Mouse (Mus musculus): ENCODE measurements at regions not wholly inside any gene's neighbourhood (a gene's known extent, or its start where the extent isn't known, plus 50 kb on each side); places are given as distances from the start of the nearest gene placed in this dataset.

DNA sequence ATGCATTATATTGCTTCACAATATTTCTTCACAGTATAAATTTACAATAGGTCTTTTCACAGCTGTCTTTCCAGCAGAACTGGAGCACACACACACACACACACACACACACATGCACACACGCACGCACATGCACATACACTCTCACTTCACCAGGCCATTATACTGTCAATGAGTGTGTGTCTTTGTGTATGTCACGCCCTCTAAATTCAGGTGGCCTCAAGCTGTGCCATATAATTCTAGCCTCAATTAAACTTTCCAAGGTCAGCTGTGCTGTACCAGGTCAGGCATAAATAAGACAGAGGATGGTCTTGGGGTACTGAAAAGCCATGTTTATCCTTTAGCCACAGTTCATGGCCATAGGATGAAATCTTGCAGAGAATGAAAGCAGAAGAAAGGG is 442.4 kb downstream of the Gm10295 start:
- no peak for ATAC-seq (ENCODE audit: low read depth)
- Histone ChIP-seq H3K36me3 (ENCODE audit: control insufficient read depth, insufficient read depth, low read length) (no peaks in the 10 kb centered on the region), H3K4me3 (ENCODE audit: low read depth, low read length) (no peak overlapping the region), H3K9ac (replicated peaks; ENCODE audit: low read depth, low read length) (no peak overlapping the region), H3K27me3 (ENCODE audit: control insufficient read depth, insufficient read depth, low read length) (no peaks in the 10 kb centered on the region), H3K4me1 (ENCODE audit: control insufficient read depth, insufficient read depth, low read length) (no peaks in the 10 kb centered on the region), H3K4me2 (ENCODE audit: low read depth, low read length) (no peak overlapping the region), H3K9me3 (ENCODE audit: control insufficient read depth, low read length) (no peaks in the 10 kb centered on the region), H3K27ac (ENCODE audit: low read depth, low read length) (no peak overlapping the region)
- WGBS: 45% methylated on average over 3 of the region's 3 CpGs

DNA sequence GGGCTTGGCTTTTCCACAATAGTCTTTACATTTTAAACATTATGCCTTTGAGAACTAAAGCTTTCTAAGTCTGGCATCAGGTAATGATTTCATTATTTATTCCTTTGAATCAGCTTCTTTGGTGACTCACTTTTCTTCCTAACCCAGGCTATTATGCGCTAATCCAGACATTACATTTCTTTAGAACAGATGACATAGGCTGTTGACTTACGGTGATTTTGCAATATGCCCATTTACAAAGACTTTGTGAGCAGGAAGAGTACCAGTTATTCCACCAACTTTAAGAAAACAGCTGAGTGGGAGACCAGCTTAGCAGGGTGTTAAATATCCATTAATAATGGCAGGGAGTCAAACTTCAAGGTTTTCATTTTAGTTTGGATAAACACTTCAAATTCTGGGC is 459.6 kb downstream of the Gm10295 start:
- H3K4me1 ChIP-seq (ENCODE audit: control insufficient read depth, insufficient read depth, low read length): no peaks in the 10 kb centered on the region
- no peaks in the 10 kb centered on the region for H3K27me3 ChIP-seq (ENCODE audit: control insufficient read depth, insufficient read depth, low read length)
- no peak overlapping the region for H3K4me3 ChIP-seq (ENCODE audit: low read depth, low read length)
- no peak overlapping the region for H3K9ac ChIP-seq (replicated peaks; ENCODE audit: low read depth, low read length)
- H3K9me3 ChIP-seq (ENCODE audit: control insufficient read depth, low read length): no peaks in the 10 kb centered on the region
- H3K4me2 ChIP-seq (ENCODE audit: low read depth, low read length): no peak overlapping the region
- ATAC-seq (ENCODE audit: low read depth): no peak
- H3K36me3 ChIP-seq (ENCODE audit: control insufficient read depth, insufficient read depth, low read length): no peaks in the 10 kb centered on the region
- 95% methylated on average over 2 of the region's 2 CpGs for WGBS
- H3K27ac ChIP-seq (ENCODE audit: low read depth, low read length): no peak overlapping the region

DNA sequence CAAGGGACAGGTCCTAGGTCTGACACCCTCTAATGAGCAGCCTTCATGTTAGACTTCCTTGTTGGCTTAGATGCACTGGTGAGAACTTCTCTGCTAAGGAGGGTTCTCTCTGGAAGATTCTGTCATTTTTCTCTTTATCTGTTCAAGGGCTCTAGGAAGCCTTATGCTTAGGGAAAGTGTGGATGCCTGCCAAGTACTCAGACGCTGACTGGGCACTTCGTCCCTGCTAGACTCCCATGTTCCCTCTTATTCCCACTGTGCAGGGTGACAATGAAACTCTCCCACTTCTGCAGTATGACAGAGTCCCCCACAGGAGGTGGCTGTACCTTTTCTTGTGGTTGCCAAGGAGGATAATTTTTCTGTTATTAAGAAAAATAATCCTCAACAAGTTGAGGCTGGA is 470.8 kb downstream of the Gm10295 start:
- Histone ChIP-seq H3K27ac (ENCODE audit: low read depth, low read length) (no peak overlapping the region), H3K4me1 (ENCODE audit: control insufficient read depth, insufficient read depth, low read length) (no peaks in the 10 kb centered on the region), H3K9ac (replicated peaks; ENCODE audit: low read depth, low read length) (no peak overlapping the region), H3K36me3 (ENCODE audit: control insufficient read depth, insufficient read depth, low read length) (no peaks in the 10 kb centered on the region), H3K4me2 (ENCODE audit: low read depth, low read length) (no peak overlapping the region), H3K27me3 (ENCODE audit: control insufficient read depth, insufficient read depth, low read length) (no peaks in the 10 kb centered on the region), H3K4me3 (ENCODE audit: low read depth, low read length) (no peak overlapping the region), H3K9me3 (ENCODE audit: control insufficient read depth, low read length) (no peaks in the 10 kb centered on the region)
- WGBS: 67% methylated on average over 2 of the region's 2 CpGs
- no peak for ATAC-seq (ENCODE audit: low read depth)

DNA sequence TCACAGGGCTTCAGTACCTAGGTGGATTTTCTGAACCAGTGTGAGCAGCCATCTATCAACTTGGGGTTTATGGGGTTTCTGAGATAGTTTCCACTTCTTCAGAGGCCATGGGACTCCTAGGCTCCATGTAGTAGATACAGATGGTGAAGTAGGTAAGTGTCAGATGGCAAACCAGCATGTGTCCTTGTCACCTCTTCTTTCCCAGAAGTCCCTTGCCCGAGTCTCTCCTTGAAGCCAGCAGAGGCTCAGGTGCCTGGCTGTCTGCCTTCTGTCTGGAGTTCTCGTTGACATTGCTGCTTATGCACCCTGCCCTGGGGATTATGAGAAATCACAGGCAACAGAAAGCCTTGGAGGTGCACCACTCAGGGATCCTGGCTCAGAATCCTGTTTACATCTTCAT is 476.9 kb downstream of the Gm10295 start:
- H3K4me3 ChIP-seq (ENCODE audit: low read depth, low read length): no peak overlapping the region
- H3K27ac ChIP-seq (ENCODE audit: low read depth, low read length): no peak overlapping the region
- ATAC-seq (ENCODE audit: low read depth): no peak
- no peak overlapping the region for H3K4me2 ChIP-seq (ENCODE audit: low read depth, low read length)
- no peaks in the 10 kb centered on the region for H3K9me3 ChIP-seq (ENCODE audit: control insufficient read depth, low read length)
- H3K36me3 ChIP-seq (ENCODE audit: control insufficient read depth, insufficient read depth, low read length): no peaks in the 10 kb centered on the region
- no peaks in the 10 kb centered on the region for H3K27me3 ChIP-seq (ENCODE audit: control insufficient read depth, insufficient read depth, low read length)
- WGBS: 72% methylated on average over 2 of the region's 2 CpGs
- H3K9ac ChIP-seq (replicated peaks; ENCODE audit: low read depth, low read length): no peak overlapping the region
- no peaks in the 10 kb centered on the region for H3K4me1 ChIP-seq (ENCODE audit: control insufficient read depth, insufficient read depth, low read length)

DNA sequence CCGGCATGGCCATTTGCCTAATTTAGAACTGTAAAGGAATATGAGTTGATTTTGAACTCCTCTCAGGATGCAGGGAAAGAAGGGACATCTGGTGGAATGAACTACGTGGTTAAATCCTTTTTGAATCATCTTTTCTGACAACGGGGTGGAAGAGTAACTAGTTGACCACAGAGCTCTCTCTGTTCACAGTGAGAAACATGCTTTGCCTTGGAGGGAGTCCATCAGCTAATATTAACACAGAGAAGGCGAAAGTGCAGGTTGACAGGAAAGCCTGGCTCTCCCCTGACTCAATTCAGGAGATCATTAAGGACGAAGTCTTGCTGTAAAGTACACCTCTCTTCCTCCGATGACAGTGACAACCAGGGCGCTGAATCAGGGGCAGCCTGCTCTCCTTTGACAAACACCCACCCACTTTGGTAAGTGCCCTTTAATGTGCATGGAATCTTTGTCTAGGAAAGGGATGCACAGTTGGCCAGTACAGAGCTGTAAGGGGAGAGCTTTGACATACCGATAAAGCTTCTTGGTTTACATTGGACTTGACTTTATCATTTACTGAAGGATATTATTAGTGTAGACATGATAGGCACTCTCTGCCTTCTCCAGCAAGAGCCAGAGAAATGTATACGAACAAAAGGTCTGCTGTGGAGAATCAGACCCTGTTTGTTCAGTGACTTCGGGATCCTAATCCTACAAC is 480.3 kb downstream of the Gm10295 start:
- Histone ChIP-seq H3K9ac (replicated peaks; ENCODE audit: low read depth, low read length) (no peak overlapping the region), H3K9me3 (ENCODE audit: control insufficient read depth, low read length) (no peaks in the 10 kb centered on the region), H3K4me2 (ENCODE audit: low read depth, low read length) (no peak overlapping the region), H3K36me3 (ENCODE audit: control insufficient read depth, insufficient read depth, low read length) (no peaks in the 10 kb centered on the region), H3K4me1 (ENCODE audit: control insufficient read depth, insufficient read depth, low read length) (no peaks in the 10 kb centered on the region), H3K27me3 (ENCODE audit: control insufficient read depth, insufficient read depth, low read length) (no peaks in the 10 kb centered on the region), H3K27ac (ENCODE audit: low read depth, low read length) (no peak overlapping the region), H3K4me3 (ENCODE audit: low read depth, low read length) (no peak overlapping the region)
- WGBS: 78% methylated on average over 10 of the region's 10 CpGs
- ATAC-seq (ENCODE audit: low read depth): no peak

DNA sequence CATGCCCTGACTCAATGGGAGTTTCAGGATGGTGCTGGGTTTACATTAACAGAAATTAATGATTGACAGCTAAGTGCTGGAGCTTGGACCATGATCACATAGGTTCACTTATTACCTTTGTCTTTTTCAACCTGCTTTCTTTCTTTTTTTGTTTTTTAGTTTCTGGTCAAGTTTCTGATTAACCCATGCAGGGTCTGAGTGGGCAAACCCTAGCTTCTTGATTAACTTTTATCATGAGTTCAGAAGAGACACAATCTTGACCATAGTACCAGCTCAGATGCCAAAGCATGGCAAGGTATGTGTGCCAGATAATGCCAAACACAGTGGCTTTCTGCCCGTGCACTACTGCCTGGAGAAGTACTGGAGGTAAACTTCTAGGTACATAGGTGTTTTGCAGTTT is 482.2 kb downstream of the Gm10295 start:
- H3K36me3 ChIP-seq (ENCODE audit: control insufficient read depth, insufficient read depth, low read length): no peaks in the 10 kb centered on the region
- no peak for ATAC-seq (ENCODE audit: low read depth)
- H3K27ac ChIP-seq (ENCODE audit: low read depth, low read length): no peak overlapping the region
- no peak overlapping the region for H3K9ac ChIP-seq (replicated peaks; ENCODE audit: low read depth, low read length)
- 79% methylated on average over 1 of the region's 1 CpGs for WGBS
- no peaks in the 10 kb centered on the region for H3K9me3 ChIP-seq (ENCODE audit: control insufficient read depth, low read length)
- H3K4me2 ChIP-seq (ENCODE audit: low read depth, low read length): no peak overlapping the region
- no peaks in the 10 kb centered on the region for H3K27me3 ChIP-seq (ENCODE audit: control insufficient read depth, insufficient read depth, low read length)
- no peak overlapping the region for H3K4me3 ChIP-seq (ENCODE audit: low read depth, low read length)
- no peaks in the 10 kb centered on the region for H3K4me1 ChIP-seq (ENCODE audit: control insufficient read depth, insufficient read depth, low read length)

DNA sequence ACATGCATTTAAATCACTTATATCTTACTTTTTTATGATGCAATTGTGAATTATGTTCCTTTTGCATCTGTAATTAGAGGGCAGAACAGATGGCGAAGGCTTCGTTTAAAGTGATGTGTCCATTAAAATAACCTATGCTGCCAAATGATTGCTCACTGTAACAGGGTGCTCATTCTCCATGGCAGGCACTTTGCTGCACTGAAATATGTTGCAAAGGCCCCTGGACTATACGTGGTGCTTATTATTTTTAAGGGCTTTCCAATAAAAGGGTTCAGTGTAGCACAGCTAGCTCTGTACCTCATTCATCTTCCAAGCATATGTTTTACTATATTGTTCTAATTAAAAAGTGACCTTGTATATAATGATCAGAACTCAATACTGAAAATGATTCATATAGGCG is 491.3 kb downstream of the Gm10295 start:
- no peaks in the 10 kb centered on the region for H3K9me3 ChIP-seq (ENCODE audit: control insufficient read depth, low read length)
- peak; percentile 34; the same call in 1 of the 2 replicates for ATAC-seq (ENCODE audit: low read depth)
- no peaks in the 10 kb centered on the region for H3K27me3 ChIP-seq (ENCODE audit: control insufficient read depth, insufficient read depth, low read length)
- no peaks in the 10 kb centered on the region for H3K4me1 ChIP-seq (ENCODE audit: control insufficient read depth, insufficient read depth, low read length)
- H3K9ac ChIP-seq (replicated peaks; ENCODE audit: low read depth, low read length): no peak overlapping the region
- WGBS: 42% methylated on average over 4 of the region's 4 CpGs
- H3K4me2 ChIP-seq (ENCODE audit: low read depth, low read length): no peak overlapping the region
- no peak overlapping the region for H3K27ac ChIP-seq (ENCODE audit: low read depth, low read length)
- H3K4me3 ChIP-seq (ENCODE audit: low read depth, low read length): no peak overlapping the region
- H3K36me3 ChIP-seq (ENCODE audit: control insufficient read depth, insufficient read depth, low read length): no peaks in the 10 kb centered on the region

DNA sequence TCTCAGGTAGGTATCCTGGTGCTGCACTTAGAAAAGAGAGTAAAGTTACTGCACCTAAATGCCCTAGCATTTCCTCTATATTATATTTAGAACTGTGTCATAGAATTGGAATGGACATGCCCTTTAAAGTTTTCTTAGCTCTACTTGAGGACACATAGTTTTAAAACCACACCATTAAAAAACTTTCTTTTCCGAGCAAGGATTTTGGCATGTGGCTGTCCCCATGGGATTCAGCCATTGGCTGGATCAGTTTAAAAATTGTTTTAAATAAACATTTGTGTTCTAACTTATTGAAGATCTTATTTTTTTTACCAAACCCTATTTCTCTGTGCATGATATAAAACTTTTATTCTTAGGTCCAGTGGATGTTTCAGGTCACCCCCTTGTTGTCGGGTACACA is 484.2 kb upstream of the Nr2f2 start:
- peaks cover 5% of the 10 kb centered on the region for H3K4me1 ChIP-seq (ENCODE audit: control insufficient read depth, insufficient read depth, low read length)
- no peak overlapping the region for H3K4me2 ChIP-seq (ENCODE audit: low read depth, low read length)
- H3K9me3 ChIP-seq (ENCODE audit: control insufficient read depth, low read length): no peaks in the 10 kb centered on the region
- ATAC-seq (ENCODE audit: low read depth): no peak
- H3K27me3 ChIP-seq (ENCODE audit: control insufficient read depth, insufficient read depth, low read length): no peaks in the 10 kb centered on the region
- H3K9ac ChIP-seq (replicated peaks; ENCODE audit: low read depth, low read length): no peak overlapping the region
- no peak overlapping the region for H3K4me3 ChIP-seq (ENCODE audit: low read depth, low read length)
- WGBS: 85% methylated on average over 2 of the region's 2 CpGs
- no peaks in the 10 kb centered on the region for H3K36me3 ChIP-seq (ENCODE audit: control insufficient read depth, insufficient read depth, low read length)
- no peak overlapping the region for H3K27ac ChIP-seq (ENCODE audit: low read depth, low read length)

DNA sequence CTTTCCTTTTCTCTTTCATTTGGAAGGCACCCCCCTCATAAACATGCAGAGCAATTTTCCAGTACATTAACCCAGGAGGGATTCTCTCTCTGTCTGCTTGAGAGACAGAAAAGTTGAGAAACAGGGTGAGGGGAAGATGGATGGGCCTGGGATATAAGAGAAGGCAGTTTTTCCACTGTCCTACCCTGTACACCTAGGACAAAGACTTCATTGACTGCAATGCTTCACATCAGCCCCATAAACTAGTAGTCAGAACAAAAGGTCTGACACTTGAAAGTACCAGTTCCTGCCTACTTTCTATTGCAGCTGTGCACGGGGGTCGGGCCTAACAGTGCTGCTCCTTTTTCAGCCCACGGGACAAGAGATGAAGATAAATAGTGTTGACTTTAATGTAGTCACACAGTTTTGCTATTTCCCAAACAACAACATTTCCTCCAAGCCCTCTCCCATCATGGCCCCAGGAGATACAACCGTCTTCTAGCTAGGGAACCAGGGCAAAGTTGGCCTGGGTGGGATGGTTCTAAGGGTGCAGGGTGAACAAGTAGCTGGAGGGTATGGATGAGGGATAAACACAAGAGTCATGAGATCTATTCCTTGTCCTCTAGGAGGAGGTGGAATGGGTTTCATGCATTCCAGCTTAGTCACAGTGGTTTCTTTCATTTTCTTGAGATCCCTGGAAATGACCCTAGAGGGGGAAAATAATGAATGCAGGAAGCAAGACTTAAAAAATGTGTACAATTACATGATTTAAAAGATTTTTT is 481.7 kb upstream of the Nr2f2 start:
- peaks cover 5% of the 10 kb centered on the region for H3K4me1 ChIP-seq (ENCODE audit: control insufficient read depth, insufficient read depth, low read length)
- 6% methylated on average over 4 of the region's 4 CpGs for WGBS
- no peak overlapping the region for H3K4me2 ChIP-seq (ENCODE audit: low read depth, low read length)
- no peak overlapping the region for H3K4me3 ChIP-seq (ENCODE audit: low read depth, low read length)
- H3K27ac ChIP-seq (ENCODE audit: low read depth, low read length): no peak overlapping the region
- peak; percentile 95 for ATAC-seq (ENCODE audit: low read depth)
- no peak overlapping the region for H3K9ac ChIP-seq (replicated peaks; ENCODE audit: low read depth, low read length)
- no peaks in the 10 kb centered on the region for H3K36me3 ChIP-seq (ENCODE audit: control insufficient read depth, insufficient read depth, low read length)
- H3K9me3 ChIP-seq (ENCODE audit: control insufficient read depth, low read length): no peaks in the 10 kb centered on the region
- no peaks in the 10 kb centered on the region for H3K27me3 ChIP-seq (ENCODE audit: control insufficient read depth, insufficient read depth, low read length)
